Mouse (Mus musculus) thymus, adult 18-20 months (tissue): ENCODE data around the gene Tnks1bp1.

Source experiments
- DNase-seq, 2 experiments: peaks; one replicate each; pipeline ENCODE4 v3.0.0; 2022; ENCODE audit warnings: mixed read lengths in 2 of 2

Gene Tnks1bp1

GRCm38 (mm10) chr2:85047596-85048167 lies at the start of gene Tnks1bp1:
Gene Tnks1bp1 (plus strand): TSS chr2:85048022.
- DNase-seq: peak; percentile 93 to 95

GRCm38 (mm10) chr2:84999486-85000181 lies 48.2 kb upstream of the Tnks1bp1 start:
- DNase-seq: no peak

- no peak for DNase-seq
These were observed 46.3 kb upstream of the Tnks1bp1 start for GRCm38 (mm10) chr2:85001497-85001896.

- DNase-seq: no peak
These were observed 45.2 kb upstream of the Tnks1bp1 start for GRCm38 (mm10) chr2:85002575-85002974.

- DNase-seq: no peak
These were observed 43.5 kb upstream of the Tnks1bp1 start for GRCm38 (mm10) chr2:85004341-85004740.

GRCm38 (mm10) chr2:85006600-85006999 lies 41.2 kb upstream of the Tnks1bp1 start:
- no peak for DNase-seq

- no peak for DNase-seq
These were observed 40.1 kb upstream of the Tnks1bp1 start for GRCm38 (mm10) chr2:85007729-85008128.

- no peak for DNase-seq
These were observed 38.6 kb upstream of the Tnks1bp1 start for GRCm38 (mm10) chr2:85009212-85009611.

GRCm38 (mm10) chr2:85011906-85012604 lies 35.8 kb upstream of the Tnks1bp1 start:
- no peak for DNase-seq

- DNase-seq: no peak
These were observed 35.1 kb upstream of the Tnks1bp1 start for GRCm38 (mm10) chr2:85012679-85013078.

- no peak for DNase-seq
These were observed 33.8 kb upstream of the Tnks1bp1 start for GRCm38 (mm10) chr2:85013826-85014587.

- DNase-seq: no peak
These were observed 33.2 kb upstream of the Tnks1bp1 start for GRCm38 (mm10) chr2:85014588-85014982.

GRCm38 (mm10) chr2:85022043-85022442 lies 25.8 kb upstream of the Tnks1bp1 start:
- no peak for DNase-seq

GRCm38 (mm10) chr2:85026178-85026577 lies 21.6 kb upstream of the Tnks1bp1 start:
- no peak for DNase-seq

GRCm38 (mm10) chr2:85027281-85027680 lies 20.5 kb upstream of the Tnks1bp1 start:
- no peak for DNase-seq

- no peak for DNase-seq
These were observed 17.9 kb upstream of the Tnks1bp1 start for GRCm38 (mm10) chr2:85029897-85030296.

- no peak for DNase-seq
These were observed 16.8 kb upstream of the Tnks1bp1 start for GRCm38 (mm10) chr2:85030989-85031388.

GRCm38 (mm10) chr2:85033121-85033520 lies 14.7 kb upstream of the Tnks1bp1 start:
- no peak for DNase-seq

GRCm38 (mm10) chr2:85034169-85034568 lies 13.7 kb upstream of the Tnks1bp1 start:
- no peak for DNase-seq

- no peak for DNase-seq
These were observed 11.2 kb upstream of the Tnks1bp1 start for GRCm38 (mm10) chr2:85036507-85037046.

- peak; percentile 78 to 85 for DNase-seq
These were observed 10.5 kb upstream of the Tnks1bp1 start, which contains the start of the genes Ssrp1 and P2rx3 for GRCm38 (mm10) chr2:85037047-85038026. Gene Ssrp1 (plus strand): TSS chr2:85037234. Gene P2rx3 (minus strand): TSS chr2:85037462.

- DNase-seq: no peak
These were observed 9.5 kb upstream of the Tnks1bp1 start for GRCm38 (mm10) chr2:85038336-85038735.
